Mouse (Mus musculus): ENCODE results near the gene Fibin.
A peak's percentile ranks its signal among the peaks of the same experiment; 100 is the strongest.

Fibin gene

DNA sequence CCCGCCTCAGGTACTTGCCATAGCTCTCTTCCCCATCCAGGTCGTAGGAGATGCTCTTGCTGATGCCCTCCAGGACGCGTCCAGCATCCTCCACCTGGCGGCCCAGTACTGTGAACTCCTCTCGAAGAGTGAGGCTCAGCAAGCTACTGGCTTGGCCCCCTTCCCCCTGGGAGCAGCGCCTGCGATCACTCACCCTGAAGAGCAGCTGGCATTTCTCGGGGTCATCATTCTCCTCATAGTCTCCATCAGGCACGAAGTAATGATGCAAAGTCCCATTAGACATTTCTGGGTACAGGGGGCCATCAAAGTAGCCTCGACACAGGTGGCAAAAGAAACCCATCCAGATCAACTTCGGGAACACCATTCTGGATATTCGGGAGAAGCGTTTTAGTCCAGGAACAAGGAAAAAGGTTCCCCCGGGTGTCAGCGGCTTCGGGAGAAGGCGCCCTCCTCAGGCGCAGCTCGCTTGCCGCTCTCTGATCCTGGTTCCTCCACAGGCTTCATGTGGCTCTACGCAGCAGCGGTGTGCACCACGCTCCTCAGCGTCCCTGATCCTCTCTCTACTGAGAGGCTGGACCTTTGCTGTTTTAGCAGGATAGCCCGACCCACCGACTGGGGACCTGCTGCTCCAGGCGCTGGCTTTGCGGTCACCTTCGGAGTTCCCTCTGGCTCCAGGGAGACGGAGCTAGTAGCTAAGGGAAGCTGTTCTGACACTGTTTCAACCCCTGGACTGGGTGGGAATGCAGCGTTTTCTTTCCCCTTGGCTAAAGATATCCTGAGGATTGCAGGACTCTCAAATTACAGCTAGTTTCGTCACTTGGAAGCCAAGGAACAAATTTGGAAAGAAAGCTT is at the start of gene Fibin:
Fibin (minus strand) TSS at position 752 of the 852 bp plus-strand sequence.
- peak; percentile 45 for DNase-seq

DNA sequence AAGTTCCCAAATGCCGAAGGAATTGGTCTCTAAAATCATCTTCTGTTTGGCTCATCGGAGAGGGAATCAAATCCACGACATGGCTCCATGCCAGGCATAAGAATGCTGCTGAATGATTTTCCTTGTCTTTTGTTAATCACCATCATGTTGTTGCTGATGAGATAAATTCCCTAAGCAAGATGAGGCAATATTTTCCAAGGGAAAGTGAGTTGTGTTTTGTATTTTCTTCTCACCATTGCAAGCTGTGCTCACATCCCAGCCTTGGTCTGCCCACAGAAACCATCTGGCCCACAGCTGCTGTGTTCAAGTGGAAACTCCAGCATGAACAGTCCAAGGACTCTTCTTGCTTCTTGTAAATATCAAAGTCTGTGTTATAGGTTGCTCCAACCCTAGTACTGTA is 48.4 kb upstream of the Fibin start:
- peak; percentile 51 for DNase-seq

DNA sequence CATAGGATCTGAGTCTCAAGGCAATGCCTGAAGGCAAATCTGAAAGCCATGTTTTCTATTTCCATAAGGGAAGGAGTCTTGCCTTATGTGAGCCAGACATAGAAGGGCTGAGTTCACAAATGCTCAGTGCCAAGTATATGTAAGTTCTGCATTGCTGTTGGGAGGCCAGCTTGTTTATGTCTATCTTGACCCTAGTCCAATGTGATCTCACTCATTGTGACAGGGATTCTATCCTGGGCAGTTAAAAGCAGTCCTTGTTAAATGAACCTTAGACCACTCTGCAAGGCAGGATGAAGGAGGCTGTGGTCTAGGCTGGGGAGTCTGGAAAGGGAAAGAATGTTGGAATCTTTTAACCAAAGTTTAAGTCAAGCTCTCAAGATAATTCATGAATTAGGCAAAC is 45.8 kb upstream of the Fibin start:
- DNase-seq = no peak

DNA sequence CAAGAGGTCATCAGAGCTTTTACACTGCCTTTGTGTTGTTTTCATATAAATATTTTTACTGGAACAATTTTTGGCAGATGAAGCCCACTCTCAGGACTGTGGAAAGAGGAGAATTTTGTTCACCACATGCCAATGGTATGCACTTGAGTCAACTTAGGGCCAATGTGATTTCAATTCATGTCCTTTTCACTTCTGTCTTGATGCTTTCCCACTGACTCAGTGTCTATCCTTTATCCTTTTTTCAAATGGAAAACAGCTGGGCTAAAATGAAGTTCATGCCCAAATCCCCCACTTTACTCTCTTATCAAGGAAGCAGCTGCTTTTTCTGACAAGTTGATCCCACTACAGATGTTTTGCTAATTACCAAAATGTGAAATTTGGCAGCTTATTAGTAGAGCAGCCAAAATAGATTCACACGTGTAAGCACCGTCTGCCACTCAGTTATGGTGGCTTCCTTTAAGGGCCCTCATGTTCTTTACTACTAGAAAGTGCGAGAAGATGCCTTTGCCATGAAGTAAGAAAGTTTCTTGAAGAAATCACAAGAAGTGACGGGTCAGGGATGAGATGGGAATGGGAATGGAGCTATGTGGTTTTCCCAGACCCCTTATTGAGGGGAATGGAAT is 29.8 kb upstream of the Fibin start:
- DNase-seq = no peak

DNA sequence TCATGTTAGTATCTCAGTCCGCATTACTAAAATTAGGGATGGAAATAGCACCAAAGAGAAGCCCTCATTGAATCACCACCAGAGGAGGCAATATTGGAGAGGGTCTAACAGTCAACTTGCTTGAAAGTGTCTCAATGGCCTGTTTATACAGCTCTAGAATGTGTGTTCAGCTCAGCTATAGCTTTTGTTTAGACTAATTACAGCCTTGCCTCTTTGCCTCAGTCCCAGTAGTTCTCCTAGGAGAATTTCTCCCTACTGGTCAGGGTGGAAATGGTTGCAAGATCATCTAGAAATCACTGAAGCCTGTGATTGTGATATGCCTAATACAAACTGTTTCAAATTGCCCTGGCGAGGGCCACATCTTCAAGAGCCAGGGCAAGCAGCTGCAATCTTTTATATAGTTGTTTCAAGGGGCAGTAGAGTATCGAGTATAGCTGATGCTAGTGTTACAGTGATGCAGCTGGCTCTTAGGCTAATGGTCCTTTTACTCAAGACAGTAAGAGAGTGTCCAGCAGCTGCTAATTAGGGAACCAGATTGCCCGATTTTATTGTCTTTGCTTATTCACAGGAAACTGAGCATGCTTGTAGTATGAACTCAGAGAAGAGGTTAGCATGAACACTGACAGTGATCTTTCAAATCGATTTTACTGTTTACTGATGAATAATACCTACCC is 27.9 kb upstream of the Fibin start:
- no peak for DNase-seq

GRCm38 (mm10) chr2:110379811-110380210 is 16.8 kb upstream of the Fibin start:
- DNase-seq = no peak

- DNase-seq = no peak
These were observed 13.7 kb upstream of the Fibin start for GRCm38 (mm10) chr2:110376660-110377059.

DNA sequence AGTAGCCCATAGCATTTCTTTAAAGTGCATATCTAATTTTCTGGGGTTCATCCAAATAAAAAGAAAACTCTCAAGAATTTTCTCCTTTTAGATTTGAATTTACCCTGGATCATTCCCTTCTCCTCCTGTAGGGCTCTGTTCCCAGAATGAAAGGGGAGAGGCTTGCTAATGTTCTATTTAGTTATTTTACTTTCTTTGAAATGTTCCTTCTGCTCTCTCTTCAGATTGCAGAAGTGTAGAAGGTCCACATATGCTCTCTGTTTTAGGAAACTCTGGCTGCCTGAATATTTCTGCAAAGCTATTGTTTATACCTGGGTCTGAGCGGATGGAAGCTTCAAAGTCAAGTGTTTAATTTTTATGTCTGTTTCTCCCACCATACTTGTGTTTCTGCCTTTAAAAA is 12.5 kb upstream of the Fibin start:
- DNase-seq = no peak

DNA sequence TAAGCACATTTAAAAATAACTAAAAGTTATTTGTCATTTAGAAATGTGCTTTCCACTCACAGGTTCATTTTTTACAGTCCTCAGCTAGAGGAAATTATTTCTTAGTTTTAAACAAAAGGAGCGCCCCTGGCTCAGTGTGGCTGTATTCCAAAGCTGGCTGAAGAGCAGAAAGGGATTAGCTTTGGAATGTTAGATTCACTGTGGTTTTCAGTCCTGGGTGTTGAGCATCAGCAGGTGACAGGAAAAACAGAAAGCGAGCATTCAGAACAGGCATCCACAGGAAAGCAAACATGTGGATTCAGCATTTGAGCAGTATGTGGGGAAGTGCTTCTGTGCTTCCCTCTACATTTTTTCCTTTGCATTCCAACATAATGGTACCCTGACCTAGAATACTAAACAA is 10.2 kb upstream of the Fibin start:
- DNase-seq = no peak

- no peak for DNase-seq
These were observed 4.5 kb upstream of the Fibin start for GRCm38 (mm10) chr2:110367382-110367887.

DNA sequence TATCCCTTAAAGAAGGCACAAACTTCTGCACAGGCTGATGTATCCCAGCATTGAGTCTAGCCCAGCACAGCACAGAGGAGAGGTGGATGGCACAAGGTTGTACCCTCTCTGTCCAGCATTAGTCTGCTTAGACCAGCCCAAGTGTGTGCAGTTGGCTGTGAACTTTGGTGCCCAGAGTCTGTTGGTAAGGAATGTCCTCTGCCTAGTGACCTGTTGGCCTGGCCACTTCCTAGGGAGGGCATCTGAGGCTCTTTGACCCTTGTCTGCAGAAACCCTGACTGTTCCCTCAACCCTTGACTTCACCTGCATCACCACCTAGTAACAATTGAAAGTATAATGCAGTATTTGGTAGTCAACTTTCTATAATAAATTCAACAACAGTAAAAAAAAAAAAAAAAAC is 2.4 kb upstream of the Fibin start:
- DNase-seq = no peak

- DNase-seq = no peak
These were observed 872 bp upstream of the Fibin start for GRCm38 (mm10) chr2:110363855-110364254.

- no peak for DNase-seq
These were observed 9.5 kb downstream of the Fibin start for GRCm38 (mm10) chr2:110353302-110353970.

GRCm38 (mm10) chr2:110351843-110352251 is 11.1 kb downstream of the Fibin start:
- no peak for DNase-seq

GRCm38 (mm10) chr2:110351406-110351805 is 11.6 kb downstream of the Fibin start:
- DNase-seq = no peak

- no peak for DNase-seq
These were observed 34.0 kb downstream of the Fibin start for GRCm38 (mm10) chr2:110328953-110329352.

- no peak for DNase-seq
These were observed 43.0 kb downstream of the Fibin start for GRCm38 (mm10) chr2:110319949-110320348.

DNA sequence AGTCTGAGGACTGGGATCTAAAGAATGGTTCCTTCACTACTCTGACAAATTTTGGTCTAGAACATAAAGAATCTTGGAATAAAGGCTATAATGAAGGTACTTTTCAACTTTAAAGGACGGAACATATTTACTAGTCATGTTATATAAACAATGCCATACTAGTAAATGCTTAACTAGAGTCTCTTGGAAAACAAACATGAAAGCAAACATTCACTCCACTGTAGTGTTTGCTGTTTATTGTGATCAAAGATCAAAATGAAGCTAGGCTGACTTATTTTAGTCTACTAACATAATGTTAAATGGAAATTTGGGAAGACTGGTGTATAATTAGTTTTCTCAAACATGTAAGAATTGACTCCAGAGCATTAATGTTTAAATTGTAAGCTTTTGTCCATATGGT is 43.7 kb downstream of the Fibin start:
- no peak for DNase-seq

GRCm38 (mm10) chr2:110318719-110319118 is 44.3 kb downstream of the Fibin start:
- no peak for DNase-seq

GRCm38 (mm10) chr2:110316116-110316883 is 46.7 kb downstream of the Fibin start:
- no peak for DNase-seq

GRCm38 (mm10) chr2:110314509-110315155 is 48.4 kb downstream of the Fibin start, which contains the start of gene Bbox1:
TSS of gene Bbox1 (minus strand) at chr2:110314560.
- DNase-seq = no peak

GRCm38 (mm10) chr2:110314074-110314473 is 48.9 kb downstream of the Fibin start:
- DNase-seq = no peak

All from right cerebral cortex, adult 18-20 months (tissue).